Mouse (Mus musculus) liver, embryonic 14.5 days (tissue): ENCODE measurements at regions not wholly inside any gene's neighbourhood (a gene's known extent, or its start where the extent isn't known, plus 50 kb on each side); places are given as distances from the start of the nearest gene placed in this dataset.

ENCODE experiments used
- CTCF ChIP-seq: IDR thresholded peaks from 2 replicates; pipeline ENCODE4 v1.5.1; 2016; ENCODE audit warnings: antibody characterized with exemption, low read depth, control low read depth
- EP300 ChIP-seq: IDR thresholded peaks from 2 replicates; pipeline ENCODE4 v1.6.1; 2016; ENCODE audit warnings: antibody characterized with exemption, low read depth

DNA sequence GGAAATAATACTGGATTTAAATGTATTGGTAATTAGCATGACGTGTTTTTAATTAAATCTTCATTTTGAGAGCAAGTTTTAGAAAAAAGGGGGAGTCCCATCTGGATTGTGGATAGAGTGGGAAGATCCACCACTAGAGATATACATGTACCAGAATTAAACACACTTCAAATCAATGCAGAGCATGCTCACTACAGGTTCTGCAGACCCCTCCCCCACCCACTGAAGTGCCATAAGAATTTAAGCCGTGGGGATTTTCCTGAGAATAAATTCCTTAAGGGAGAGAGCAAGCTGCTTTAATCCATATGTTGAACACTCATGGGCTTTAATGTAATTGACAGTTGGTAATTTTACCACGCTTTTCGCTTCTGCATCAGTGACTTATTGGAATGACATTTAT, 401.4 kb downstream of the Dcdc2c start:
- TF ChIP-seq CTCF (no peak), EP300 (no peak)
